Mouse (Mus musculus) T-helper 1 cell (primary cell): Measurements from ENCODE around the gene Gpx4.

Source experiments
- in situ Hi-C: fragments of 300-600 bp; cut with MboI, MseI; formaldehyde crosslinking; loops from one replicate; pipeline ENCODE4 v1.15.1; 2025; ENCODE audit warnings: high pct_unique_total_duplicates

Gene Gpx4

DNA sequence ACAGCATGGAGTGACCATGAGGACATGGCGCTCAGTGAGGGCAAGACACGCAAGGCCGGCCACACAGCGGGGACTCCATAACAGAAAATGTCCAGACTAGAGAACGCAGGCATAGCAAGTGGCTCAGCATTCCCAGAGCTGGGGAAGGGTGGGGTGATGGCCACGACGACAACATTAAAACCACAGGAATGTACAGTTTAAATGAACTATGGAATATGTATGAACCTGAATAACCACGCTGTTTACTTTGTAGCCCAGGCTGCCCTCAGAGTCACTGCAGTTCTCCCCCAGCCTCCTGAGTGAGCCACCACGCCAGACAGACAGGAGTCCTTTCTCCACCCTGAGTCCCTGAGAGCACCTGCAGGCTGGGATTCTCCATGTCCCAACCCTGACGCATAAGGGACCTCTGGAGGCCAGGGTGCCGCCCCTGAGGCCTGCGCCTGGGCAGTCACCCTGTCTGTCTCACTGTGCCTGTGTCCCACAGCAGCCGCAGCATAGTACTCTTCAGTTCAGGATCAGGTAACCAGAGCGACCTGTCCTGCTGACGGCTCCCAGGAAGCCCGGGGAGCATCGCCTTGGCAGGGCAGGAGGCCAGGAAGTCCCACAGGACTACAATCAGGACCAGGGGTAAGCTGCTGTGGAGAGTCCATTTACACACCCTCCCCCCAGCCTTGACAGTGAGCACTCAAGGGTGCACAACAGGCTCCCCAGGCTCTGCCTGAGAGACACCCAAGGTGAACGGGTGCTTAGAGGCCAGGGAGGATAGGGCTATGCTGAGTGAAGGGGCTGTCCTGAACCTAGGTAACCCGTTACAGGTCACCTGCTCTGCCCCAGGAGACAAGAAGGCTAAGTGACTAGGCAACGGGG, 25.9 kb downstream of the Gpx4 start:
- in situ Hi-C loops: no loop called here

DNA sequence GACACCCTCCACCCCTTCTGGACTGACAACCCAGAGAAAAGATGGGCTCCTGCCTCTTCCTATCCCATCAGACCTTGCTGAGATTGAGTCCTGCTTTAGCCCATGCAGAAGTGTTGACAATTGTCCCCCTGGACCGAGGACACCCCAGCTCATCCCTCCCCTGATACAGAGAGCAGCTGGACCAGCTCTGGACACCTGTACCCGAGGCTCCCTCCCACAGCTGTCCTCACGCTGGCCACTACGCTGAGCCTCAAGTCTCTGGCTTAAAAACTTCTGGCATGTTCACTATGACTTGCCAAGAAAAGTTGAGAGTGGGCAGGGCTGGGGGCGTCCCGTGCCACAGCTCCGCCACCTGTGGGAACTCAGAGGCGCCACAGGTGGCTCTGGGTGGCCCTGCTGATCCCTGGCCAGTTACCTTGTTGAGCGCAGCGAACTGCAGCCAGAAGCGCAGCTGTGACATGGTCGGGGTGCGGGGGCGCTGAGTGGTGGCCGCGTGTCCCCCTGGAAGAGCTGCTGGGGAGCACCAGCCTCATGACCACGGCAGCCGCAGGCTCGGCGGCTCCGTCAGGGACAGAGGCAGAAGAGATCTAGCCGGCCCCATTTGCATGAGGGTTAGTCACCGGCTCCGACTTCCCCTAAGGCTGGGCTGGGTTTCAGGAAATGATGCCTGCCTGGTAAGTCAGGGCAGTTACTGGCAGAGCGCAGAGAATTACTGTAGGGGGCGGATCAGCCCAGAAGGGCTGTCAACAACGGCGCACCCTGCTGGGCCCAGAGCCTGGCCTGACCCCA, 28.0 kb downstream of the Gpx4 start:
- in situ Hi-C loops: no loop called here

DNA sequence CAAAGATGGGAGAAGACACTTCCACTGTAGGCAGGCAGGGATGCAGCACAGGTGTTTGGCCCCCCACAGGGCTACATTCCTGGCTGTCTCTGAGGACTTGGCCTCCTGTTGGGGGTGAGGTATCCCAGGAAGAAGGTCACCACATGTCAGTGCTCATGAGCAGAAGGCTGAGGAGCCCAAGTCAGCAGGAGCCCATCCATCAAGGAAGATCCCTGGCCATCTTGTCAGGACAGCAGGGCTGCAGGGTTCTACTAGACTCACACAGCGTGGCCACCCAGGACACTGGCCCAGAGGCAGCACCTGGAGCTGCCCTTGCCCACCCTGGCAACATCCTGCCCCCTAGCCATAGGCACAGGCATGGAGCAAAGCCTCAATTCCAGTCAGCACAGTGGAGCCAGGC, 29.0 kb downstream of the Gpx4 start:
- in situ Hi-C loops: no loop called here

DNA sequence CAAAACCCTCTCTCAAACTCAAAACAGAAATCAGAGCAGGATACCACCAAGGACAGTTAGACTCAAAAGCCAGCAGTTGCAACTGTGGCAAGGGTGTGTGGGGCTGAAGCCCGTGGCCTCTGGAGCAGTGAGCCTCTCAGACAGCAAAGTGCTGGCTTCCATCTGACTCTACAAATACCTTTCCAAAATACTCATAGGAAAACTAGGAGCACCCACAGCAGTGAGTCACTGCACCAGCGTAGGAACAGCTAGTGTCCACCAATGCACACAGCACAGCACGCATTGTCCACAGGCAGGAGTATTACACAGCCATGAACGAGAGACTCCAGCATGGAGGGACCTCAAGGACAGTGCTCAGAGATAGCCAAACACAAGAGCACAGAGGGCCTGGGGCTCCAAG, 29.4 kb downstream of the Gpx4 start:
- in situ Hi-C loops: no loop called here

DNA sequence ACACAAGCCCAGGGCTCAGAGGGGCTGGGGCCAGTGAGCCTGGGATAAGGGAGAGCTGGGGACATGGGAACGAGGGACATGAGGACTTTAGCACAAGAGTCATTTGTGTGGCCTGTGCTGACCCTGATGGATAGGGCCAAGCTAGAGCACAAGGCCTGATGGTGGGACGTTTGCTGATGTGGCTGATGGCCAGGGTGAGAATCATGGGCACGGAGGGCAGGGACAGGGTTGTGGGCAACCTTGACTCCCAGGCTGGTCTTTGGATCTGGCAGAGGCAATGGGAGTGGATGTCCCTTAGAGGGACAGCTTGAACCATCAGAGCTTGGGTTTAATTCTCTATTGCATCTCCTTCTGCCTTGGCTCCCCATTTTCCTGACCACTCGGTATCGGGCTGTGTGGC, 30.3 kb downstream of the Gpx4 start:
- in situ Hi-C loops: no loop called here

DNA sequence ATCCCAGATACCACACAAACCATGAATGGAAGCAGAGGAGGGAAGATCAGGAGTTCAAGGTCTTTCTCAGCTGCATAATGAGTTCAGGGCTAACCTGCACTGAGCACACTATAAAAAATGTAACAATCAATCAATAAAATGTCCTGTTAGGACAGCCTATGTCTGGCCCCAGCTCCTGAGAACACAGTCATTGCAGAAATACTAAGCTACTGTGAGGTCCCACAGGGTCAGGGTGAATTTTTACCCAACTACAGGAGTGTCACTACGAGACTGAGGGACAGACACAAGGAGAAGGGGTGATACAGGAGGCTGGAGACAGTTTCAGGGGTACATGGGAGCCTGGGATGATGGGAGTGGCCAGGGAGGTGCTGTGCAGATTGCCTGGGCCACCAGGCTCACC, 31.4 kb downstream of the Gpx4 start:
- in situ Hi-C loops: no loop called here

DNA sequence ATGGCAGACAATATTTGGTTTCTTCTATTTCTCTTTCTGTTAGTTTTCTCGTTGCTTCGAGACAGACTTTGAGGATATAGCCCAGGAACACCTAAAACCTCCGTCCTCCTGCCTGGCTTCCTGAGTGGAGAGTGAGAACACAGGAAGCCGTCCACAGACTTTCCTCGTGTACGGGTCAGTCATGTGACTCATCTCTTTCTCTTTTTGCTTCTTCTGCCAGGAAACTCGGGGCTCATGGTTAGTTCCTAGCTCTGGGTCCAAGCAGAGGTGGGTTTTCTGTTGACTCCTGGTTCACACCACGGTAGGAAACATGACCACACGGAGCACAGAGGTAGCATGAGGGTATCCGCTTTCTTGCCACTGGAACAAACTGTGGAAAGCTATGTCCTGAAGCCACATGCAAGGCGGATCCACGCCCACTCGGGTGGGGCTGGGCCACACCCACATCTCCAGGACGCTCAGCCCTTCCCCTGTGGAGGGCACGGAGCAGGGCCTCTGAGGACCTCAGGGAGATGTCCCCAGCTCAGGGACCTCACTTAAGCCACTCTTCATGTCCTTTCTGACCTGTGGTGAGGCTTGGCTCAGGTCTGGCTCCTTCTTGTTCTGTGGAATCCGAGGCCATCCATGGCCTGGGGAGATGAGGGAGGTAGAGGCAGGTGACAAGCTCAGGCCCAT, 33.6 kb downstream of the Gpx4 start:
- in situ Hi-C loops: no loop called here

DNA sequence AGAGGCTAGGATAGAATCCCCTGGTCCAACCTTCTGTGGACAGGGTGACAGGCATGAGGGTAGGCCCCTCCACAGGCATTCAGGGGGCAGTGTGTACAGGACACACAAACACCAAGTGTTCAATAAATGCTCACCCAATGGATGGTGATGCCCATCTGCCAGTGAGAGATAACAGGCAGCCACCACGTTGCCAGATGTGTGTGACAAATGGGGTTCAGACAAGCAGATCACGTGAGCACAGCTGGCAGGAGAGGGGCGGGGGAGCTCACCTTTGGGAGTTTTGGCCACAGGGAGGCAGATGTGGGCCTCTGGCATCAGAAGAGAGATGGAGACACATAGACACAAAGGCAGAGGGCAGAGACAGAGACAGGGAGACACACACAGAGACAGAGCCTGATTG, 34.1 kb downstream of the Gpx4 start:
- in situ Hi-C loops: no loop called here

DNA sequence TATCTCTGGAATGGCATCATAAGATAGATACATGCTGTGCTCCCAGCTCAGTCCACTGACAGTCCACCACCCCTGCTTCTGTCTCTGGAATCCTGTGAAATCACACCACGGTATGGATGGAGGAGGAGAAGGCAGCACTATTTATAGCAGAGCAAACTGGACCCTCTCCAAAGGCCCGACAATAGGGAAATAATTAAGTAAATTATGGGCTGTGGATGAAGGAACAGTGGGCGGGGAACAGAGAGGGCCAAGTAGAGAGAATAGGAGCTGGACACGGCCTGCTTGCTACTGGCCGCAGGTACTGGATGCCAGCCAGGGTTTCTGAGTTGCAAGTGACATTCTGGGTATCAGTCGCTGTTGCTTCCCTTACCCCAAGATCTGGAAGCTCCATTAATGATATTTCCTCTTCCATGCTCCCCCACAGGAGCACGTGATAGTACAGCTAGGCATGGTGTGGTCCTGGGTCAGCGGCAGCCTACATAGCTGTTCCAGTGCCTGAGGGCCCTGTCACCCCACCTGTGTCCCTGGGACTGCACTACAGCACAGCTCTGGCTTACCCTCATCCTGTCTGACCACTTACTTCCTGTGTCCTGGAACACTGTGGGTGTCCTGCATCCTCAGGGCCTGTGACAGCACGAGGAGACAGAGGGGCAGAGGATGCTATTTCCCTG, 38.0 kb downstream of the Gpx4 start:
- in situ Hi-C loops: no loop called here

DNA sequence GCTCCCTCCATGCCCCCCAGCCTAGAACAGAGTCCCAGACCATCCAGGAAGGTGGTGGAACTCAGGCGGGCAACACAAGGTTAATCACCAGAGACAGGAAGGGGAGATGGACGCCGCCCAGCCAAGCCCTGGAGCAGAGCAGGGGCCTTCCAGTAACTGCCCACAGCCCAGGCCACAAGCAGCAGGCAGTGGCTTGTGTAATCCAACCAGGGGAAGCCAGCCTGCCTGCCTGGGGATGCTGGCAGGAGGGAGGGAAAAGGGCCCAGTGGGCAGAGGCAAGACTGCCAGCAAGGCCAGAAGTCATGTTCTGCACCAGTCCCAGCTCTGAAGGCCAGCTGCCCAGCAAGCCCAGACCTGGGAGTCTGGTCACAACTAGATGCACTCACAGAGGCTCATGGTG, 39.9 kb downstream of the Gpx4 start:
- in situ Hi-C loops: no loop called here

DNA sequence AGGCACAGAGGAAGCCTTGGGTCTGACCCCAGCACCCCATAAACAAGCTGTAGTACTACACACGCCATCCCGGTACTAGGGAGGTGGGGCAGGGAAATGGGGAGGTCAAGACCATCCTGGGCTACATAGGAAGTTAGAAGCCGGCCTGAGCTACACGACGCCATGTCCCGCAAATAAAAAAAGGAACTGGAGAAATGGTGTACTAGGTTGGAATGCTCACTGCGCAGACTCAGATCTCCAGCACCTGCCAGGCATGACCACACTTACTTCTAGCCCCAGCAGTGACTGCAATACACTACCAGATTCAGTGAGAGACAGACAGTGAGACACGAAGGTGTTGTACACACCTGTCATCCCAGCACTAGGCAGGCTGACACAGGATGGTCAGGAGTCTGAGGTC, 40.5 kb downstream of the Gpx4 start:
- in situ Hi-C loops: no loop called here

DNA sequence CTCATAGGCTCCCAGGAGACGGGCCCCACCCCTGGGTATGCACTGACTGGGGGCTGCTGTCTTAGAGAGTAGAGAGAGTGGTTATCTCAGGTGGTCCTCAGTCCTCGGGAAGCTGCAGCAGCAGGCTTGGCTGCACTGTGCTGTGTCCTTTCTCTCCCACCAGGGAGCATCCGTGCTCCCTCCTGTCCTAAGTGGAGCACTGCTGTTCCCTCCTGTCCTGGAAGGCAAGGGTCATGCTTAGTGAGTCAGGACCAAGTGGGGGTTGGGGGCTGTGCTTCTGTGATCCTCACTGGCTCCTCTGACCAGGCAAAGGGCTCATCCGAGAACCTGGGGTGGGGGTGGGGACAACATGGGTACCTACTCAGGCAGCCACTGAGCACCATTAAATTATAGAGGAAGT, 42.2 kb downstream of the Gpx4 start:
- in situ Hi-C loops: no loop called here

DNA sequence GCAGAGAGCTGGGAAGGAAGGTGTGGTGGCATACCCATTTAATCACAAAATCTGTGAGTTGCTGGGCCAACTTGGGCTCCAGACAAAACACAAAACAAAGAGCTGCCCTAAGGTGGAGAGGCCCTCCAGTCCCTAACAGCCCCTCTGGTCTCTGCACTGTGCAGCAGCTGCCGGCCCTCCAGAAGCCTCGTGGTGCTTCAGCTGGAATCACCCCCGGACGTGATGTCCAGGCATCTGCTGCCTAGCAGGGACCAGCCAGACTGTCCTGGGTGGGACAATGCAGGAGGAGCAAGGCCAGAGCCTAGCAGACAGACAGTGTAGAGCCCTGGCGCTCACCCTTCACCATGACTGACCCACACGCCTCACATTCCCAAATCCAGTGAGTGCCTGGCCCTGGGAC, 44.6 kb downstream of the Gpx4 start:
- in situ Hi-C loops: no loop called here

DNA sequence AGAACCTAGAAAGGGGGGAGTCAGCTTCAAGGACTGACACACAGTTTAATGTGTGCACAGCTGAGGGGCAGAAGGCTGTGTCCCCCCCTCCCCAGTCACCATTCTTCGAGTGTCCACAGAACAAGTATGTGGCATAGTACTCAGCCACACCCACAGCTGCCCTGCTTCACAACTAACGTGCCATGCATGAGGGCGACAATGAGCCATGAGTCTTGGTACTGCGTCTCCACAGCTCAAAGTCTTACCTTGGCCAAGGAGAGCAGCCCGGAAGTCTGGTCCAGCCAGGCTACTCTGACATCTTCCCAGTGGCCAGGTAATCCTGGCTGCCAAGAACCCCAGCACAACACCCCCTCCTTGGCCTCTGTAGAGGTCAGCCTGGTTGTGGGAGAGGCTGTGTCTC, 45.7 kb downstream of the Gpx4 start:
- in situ Hi-C loops: no loop called here

DNA sequence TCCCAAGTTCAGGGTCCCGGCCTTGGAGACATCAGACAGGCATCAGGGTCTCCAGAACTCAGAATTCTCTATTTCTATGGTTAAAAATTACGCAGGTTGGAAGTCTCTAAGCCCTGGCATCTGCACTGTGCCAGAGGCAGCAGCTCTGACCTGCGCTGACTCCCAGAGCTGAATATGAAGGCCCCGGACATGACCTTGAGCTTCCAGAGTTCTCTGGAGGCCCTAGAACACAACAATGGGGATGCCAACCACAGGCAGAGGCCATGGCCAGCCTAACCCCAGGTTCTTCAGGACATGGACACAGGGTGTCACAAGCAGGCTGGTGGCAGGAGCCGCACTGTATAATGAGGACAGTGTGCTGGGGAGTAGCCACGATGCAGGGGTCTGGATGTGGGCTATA, 47.1 kb downstream of the Gpx4 start:
- in situ Hi-C loops: no loop called here

DNA sequence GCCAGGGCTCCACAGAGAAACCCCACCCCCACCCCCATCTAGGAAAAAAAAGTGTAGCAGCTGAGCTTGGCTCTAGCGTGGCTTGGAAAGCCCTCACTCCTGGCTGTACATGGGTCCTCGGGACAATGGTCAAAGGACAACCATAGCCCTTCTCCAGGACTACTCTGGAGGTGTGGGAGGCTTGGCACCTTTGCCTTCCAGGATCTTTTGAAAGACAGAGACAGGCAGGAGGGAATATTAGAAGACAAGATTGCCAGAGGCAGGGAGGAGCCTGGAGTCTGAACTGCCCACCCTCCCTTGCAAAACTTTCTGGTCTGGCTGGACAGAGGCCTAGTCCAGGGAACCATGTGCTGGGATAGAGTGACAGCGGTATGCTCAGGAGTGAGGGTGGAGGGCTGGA, 47.7 kb downstream of the Gpx4 start:
- in situ Hi-C loops: no loop called here

DNA sequence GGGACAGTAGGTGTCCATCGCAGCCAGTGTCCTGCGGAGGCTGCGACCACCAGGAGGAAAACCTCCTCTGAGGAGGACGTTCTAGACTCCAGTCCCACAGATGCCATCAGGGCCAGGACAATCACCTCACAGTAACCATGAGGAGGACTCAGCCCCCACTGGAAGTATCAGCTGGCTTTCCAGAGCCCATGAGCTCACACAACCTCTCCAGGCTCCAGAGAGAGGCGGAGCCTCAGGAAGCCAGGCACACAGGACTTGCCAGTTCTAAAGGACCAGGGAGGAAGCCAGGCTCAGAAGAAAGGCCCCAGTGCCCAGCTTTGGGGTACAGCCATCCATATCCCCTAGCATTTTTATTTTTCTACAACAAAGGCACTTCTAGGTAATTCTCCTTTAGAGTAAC, 48.6 kb downstream of the Gpx4 start:
- in situ Hi-C loops: no loop called here

DNA sequence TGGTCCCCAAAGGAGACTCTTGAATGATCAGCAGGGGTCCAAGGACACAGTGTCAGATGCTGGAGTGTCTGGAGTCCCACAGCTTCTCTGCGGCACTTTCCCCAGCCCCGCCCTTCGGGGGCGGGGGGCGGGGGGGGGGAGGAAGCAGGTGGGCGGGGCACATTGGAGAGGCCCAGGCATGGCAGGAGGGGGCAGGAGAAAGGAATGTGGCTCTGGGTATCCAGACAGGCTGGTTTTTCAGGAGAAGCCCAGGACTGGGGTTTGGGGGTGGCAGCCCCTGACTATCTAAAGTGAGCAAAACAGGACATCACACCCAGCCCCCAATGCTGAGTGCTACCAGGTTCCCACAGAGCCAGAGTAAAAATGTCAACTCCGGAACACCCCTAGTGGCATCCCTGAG, 50.3 kb downstream of the Gpx4 start:
- in situ Hi-C loops: no loop called here

DNA sequence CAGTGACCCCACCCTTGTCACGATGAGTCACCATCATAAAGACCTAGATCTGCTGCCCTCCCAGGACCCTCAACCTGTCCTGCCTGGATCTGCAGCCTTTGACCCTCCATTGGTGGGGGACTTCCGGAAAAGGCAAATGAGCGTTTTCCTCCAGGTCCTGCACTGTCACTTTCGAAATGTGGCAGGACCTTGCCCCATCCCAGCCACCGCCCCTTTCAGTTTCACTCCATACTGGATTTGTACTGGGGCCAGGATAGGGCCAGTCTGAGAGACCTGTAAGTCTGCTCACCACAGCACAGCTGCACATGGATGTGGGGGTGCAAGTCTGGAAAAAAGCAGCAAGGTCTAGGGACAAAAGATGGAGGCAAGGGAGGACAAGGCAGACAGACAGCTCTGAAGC, 51.7 kb downstream of the Gpx4 start:
- in situ Hi-C loops: no loop called here

DNA sequence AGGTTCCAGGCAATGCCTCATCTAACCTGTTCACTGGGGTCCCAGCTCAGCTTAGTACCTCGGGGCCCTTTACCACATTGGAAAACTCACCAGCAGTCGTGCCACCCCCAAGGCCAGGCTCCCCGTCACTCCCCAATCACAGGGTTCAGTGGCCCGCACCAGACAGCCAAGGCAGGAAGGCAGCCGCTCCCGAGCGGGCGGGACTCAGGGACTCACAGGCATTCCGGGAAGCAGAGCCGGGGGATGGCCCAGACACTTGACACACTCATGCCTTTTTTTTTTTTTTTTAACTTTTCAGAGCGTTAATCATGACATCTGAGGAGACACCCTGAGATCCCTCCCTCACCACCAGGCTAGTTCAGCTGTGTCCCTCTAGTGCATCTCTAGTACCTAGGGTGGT, 54.0 kb downstream of the Gpx4 start:
- in situ Hi-C loops: no loop called here

DNA sequence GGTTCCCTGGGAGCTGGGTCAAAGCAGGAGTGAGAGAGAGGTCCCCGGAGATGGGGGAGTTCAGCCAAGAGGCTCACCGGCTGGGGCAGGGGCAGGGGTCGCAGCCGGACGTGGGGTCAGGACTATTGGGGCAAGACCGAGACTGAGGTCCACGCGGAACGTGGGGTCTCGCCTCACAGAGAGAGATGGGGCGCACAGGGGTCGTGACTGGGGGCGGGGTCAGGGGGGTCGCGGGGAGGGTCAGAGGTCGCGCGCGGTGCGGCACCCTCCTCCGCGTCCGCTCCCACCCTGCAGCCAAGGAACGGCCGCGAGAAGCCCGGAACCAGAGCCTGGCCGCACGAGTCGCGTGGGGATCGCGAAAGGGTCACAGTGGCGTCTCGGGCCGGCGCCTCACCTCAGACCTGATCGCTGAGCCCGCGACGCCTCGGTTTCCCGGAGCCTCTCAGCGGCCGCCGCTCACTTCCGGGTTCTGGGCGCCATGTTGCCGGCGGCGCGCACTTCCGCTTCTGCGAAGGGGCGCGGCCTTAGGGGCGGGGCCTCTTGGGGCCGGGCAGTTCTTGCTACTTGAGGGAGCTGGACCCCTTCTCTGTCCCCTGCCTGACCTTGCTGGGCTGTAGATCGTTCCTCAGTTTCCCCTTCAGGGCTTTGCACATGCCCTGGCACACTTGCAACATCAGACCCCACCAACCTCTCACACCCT, 55.4 kb downstream of the Gpx4 start:
- in situ Hi-C loops: no loop called here

DNA sequence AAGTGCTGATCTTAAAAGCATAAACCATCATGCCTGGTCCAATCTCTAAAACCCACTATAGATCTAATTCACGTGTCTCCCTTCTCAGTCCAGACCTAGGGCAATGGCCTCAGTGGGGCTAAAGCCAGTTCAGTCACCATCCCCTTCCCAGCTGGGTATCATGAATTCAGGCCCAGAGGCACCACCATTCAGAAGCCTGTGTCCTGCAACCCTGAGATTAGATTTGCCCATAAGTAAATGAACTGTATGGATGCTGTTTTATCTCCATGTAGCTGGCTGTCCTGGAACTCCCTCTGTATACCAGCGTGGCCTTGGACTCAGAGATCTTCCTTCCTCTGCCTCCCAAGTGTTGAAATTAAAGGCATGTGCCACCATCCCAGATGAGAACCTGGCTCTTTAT, 56.1 kb downstream of the Gpx4 start:
- in situ Hi-C loops: no loop called here
